Mouse (Mus musculus) urinary bladder, adult 2 months (tissue): Measurements from ENCODE around the gene Rpl23. TPM values are rescaled to one million over a fixed set of nuclear protein-coding genes. Genes with fewer than 3 reads are reported as not detected.
A peak's percentile ranks its signal among the peaks of the same experiment; 100 is the strongest.
"Not testable (repeated sequence)": the region's sequence is repeated elsewhere in the genome, so short reads cannot be mapped to it uniquely, and the experiment has no call there.

Experiments
- DNase-seq: peaks from one replicate; pipeline ENCODE4 v3.0.0; 2022; ENCODE audit warnings: low spot score
- polyA plus RNA-seq: library from polyadenylated mRNA; depleted of rRNA; stranded (reverse); fragments of >200 nt; gene quantifications from 2 replicates; pipeline ENCODE4 v1.2.3, GENCODE M21; 2012

The Rpl23 gene
- polyA plus RNA-seq, 1 experiment: 911 TPM

- DNase-seq: peak; percentile 82
Observed at GRCm38 (mm10) chr11:97799994-97800690, 17.9 kb upstream of the Rpl23 start.

GRCm38 (mm10) chr11:97799146-97799993 lies 17.1 kb upstream of the Rpl23 start:
- peak; percentile 88 for DNase-seq

GRCm38 (mm10) chr11:97798782-97799145 lies 16.5 kb upstream of the Rpl23 start, which contains the start of gene Lasp1:
Gene Lasp1, plus strand, starts transcription at chr11:97799000.
- peak; percentile 83 for DNase-seq

GRCm38 (mm10) chr11:97798083-97798435 lies 15.8 kb upstream of the Rpl23 start:
- no peak for DNase-seq

- DNase-seq: no peak
Observed at GRCm38 (mm10) chr11:97797369-97798082, 15.3 kb upstream of the Rpl23 start.

GRCm38 (mm10) chr11:97796910-97797309 lies 14.7 kb upstream of the Rpl23 start:
- no peak for DNase-seq

- no peak for DNase-seq
Observed at GRCm38 (mm10) chr11:97793165-97793564, 10.9 kb upstream of the Rpl23 start.

GRCm38 (mm10) chr11:97790778-97791438 lies 8.7 kb upstream of the Rpl23 start:
- not testable (repeated sequence) for DNase-seq

- no peak for DNase-seq
Observed at GRCm38 (mm10) chr11:97789727-97790126, 7.5 kb upstream of the Rpl23 start.

- DNase-seq: no peak
Observed at GRCm38 (mm10) chr11:97787961-97788360, 5.7 kb upstream of the Rpl23 start.

GRCm38 (mm10) chr11:97782564-97782895 lies 293 bp upstream of the Rpl23 start:
- no peak for DNase-seq

- DNase-seq: peak; percentile 29
Observed at GRCm38 (mm10) chr11:97781478-97781831, 782 bp downstream of the Rpl23 start.

- DNase-seq: no peak
Observed at GRCm38 (mm10) chr11:97779968-97780701, 2.1 kb downstream of the Rpl23 start.

GRCm38 (mm10) chr11:97778918-97779317 lies 3.3 kb downstream of the Rpl23 start:
- no peak for DNase-seq

GRCm38 (mm10) chr11:97777129-97777529 lies 5.1 kb downstream of the Rpl23 start:
- no peak for DNase-seq

GRCm38 (mm10) chr11:97776497-97777128 lies 5.6 kb downstream of the Rpl23 start:
- DNase-seq: no peak

GRCm38 (mm10) chr11:97775808-97776496 lies 6.3 kb downstream of the Rpl23 start, which contains the start of gene 1700001P01Rik:
Gene 1700001P01Rik, minus strand, starts transcription at chr11:97775918.
- DNase-seq: no peak

GRCm38 (mm10) chr11:97775186-97775585 lies 7.1 kb downstream of the Rpl23 start:
- no peak for DNase-seq

GRCm38 (mm10) chr11:97771410-97771809 lies 10.8 kb downstream of the Rpl23 start:
- DNase-seq: no peak

- peak; percentile 54 for DNase-seq
Observed at GRCm38 (mm10) chr11:97769704-97770103, 12.5 kb downstream of the Rpl23 start.
